Mouse (Mus musculus) olfactory bulb, adult 2 months (tissue): ENCODE results near the gene Dcun1d2. TPM values are rescaled to one million over a fixed set of nuclear protein-coding genes. Genes with fewer than 3 reads are reported as not detected.
A peak's percentile ranks its signal among the peaks of the same experiment; 100 is the strongest.

Experiments
- H3K27ac ChIP-seq: fragments of 200-500 bp; 2 replicates; pipeline ENCODE4 v1.5.1; 2012; ENCODE audit warnings: low read depth, low read length; ENCODE audit not compliant: insufficient read depth
- H3K4me1 ChIP-seq: fragments of 200-500 bp; 2 replicates; pipeline ENCODE4 v1.6.1; 2012; ENCODE audit warnings: low read length; ENCODE audit not compliant: control insufficient read depth, insufficient read depth
- H3K4me3 ChIP-seq: fragments of 200-500 bp; 2 replicates; pipeline ENCODE4 v1.5.1; 2012; ENCODE audit warnings: mild to moderate bottlenecking, low read depth, low read length, moderate library complexity; ENCODE audit not compliant: insufficient read depth
- CTCF ChIP-seq: fragments of 200-500 bp; IDR thresholded peaks from 2 replicates; pipeline ENCODE4 v1.5.1; 2012; ENCODE audit warnings: low read depth, mild to moderate bottlenecking, low read length, moderate library complexity; ENCODE audit not compliant: insufficient read depth
- POLR2A ChIP-seq: fragments of 200-500 bp; IDR thresholded peaks from 2 replicates; pipeline ENCODE4 v1.6.1; 2012; ENCODE audit warnings: mild to moderate bottlenecking, low read depth, low read length, moderate library complexity; ENCODE audit not compliant: insufficient read depth
- WGBS: fragments of 180-500 bp; shearing (Covaris S2); methylation state at CpG from one replicate; pipeline ENCODE4 v1.1.7; 2018; 5-methylcytosine and 5-hydroxymethylcytosine counted together
- polyA plus RNA-seq: library from polyadenylated mRNA; stranded (reverse); fragments of >200 nt; gene quantifications from 2 replicates; pipeline ENCODE4 v1.2.4, GENCODE M21; 2012; ENCODE audit warnings: low replicate concordance; ENCODE audit not compliant: missing spikeins, insufficient read depth, insufficient read length

Dcun1d2 gene
- polyA plus RNA-seq, 1 experiment, result not detected

DNA sequence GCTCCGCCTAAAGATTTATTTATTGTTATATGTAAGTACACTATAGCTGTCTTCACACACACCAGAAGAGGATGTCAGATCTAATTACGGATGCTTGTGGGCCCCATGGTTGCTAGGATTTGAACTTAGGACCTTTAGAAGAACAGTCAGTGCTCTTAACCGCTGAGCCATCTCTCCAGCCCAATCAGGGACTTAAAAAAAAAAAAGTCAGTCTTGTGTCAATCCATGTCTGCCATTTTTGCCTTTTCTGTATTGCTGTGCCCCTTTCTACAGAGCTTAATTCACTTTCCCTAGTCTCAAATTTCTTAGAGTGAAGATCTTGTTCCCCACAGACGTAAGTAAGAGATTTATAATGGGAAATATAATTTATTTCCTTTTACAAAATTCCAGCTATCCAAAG is 69.5 kb downstream of the Dcun1d2 start:
- TF ChIP-seq CTCF, result no peak
- no peak for TF ChIP-seq POLR2A
- H3K4me1 ChIP-seq, result peaks cover 4% of the 10 kb centered on the region
- 90% methylated on average over 4 of the region's 4 CpGs for WGBS
- H3K27ac ChIP-seq, result no peak overlapping the region
- H3K4me3 ChIP-seq, result no peak overlapping the region

DNA sequence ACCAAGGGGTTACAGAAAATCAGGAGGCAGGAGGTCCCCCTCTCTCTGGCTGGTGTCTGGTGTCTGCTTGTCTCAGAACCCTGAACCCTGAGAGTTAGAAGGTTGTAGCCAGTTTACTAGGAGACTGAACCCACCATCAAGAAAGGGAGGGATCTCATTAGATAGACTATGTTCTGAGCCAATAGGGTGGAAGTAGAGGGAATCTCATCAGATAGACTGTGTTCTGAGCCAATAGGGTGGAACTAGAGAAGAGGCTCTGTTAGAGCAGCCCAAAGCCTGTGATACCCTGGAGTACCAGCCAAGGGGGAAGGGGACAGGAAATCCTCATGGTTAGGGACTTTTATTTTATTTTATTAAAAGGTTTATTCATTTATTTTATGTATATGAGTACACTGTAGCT is 69.9 kb downstream of the Dcun1d2 start:
- Histone ChIP-seq H3K4me1 (peaks cover 8% of the 10 kb centered on the region), H3K4me3 (no peak overlapping the region), H3K27ac (no peak overlapping the region)
- TF ChIP-seq CTCF (no peak), POLR2A (no peak)

DNA sequence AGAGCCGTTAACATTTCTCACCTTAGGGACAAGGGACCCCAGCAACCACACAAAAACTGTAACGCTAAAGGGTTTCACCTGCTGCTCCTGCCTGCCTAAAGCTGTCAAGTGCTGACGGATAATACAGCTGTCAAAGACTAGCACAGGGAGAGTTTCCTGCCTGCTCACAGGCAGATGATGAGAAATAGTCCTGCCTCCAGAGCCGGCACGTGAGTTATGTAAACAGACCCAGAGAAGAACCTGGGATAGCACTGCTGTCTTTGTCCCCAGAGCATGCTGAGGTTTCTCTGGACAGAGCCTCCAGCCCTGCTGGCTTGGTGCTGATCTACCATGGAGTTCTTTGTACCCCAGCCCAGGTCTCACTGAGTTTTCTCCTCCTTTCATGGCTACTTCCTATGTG is 70.8 kb downstream of the Dcun1d2 start:
- no peak for TF ChIP-seq POLR2A
- TF ChIP-seq CTCF, result no peak
- 70% methylated on average over 5 of the region's 5 CpGs for WGBS
- peaks cover 13% of the 10 kb centered on the region for H3K4me1 ChIP-seq
- H3K4me3 ChIP-seq, result no peak overlapping the region
- no peak overlapping the region for H3K27ac ChIP-seq

DNA sequence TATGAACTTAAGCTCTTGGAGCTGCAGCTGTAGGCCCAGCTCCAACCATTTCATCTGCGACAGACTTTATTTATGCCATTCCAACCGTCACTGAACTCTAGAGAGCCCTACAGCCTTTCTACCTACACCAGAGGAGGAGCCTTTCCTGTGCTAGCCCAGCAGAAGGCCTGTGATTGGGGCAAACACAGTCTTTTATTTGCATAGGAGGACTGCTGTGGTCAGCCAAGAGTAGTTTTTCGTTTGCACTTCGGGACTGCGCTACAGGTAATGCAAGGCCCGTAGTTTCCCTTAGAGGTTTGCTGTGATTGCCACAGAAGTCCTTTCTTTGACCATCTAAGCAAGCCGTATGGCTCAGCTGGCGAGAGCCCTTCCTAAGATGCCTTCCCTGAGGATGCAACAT is 71.5 kb downstream of the Dcun1d2 start:
- Histone ChIP-seq H3K27ac (no peak overlapping the region), H3K4me1 (peaks cover 13% of the 10 kb centered on the region), H3K4me3 (no peak overlapping the region)
- TF ChIP-seq POLR2A (no peak), CTCF (no peak)
- 86% methylated on average over 8 of the region's 8 CpGs for WGBS

DNA sequence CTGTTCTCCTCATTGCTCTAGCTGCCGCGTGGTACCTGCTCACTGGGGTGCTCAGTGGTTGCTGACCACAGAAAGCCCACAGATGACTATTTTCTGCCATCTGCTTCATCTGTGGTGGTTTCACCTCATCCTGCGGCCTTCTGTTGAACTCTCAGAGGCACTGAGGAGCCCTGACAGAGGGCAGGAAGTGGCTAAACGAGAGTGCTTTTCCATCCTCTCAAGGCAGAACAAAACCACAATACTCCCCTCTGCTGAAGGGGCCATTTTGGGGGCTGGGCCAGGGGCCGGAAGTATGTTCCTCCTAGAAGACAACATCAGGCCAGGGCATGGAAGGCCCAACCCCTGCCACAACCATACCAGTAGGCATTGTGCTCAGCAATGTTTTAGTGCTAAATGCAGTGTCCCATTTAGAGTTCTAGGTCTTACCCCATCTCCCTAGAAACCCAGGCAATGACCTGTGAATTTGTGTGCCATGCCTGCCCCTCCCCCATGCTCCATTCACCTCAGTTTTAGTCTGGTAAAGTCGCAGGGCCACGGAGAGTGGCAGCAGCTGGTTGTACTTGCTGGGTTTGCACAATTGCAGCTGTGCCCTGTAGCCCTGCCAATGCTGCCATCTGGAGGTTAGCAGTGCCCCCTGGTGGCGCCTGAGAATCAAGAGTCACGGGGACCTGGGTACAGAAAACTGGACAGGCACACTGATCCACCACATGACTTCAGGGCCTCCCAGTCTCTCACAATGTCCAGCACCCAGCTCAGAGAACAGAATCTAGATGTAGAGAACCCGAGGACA is 74.3 kb downstream of the Dcun1d2 start:
- no peak for TF ChIP-seq POLR2A
- TF ChIP-seq CTCF, result peak; percentile 66
- 25% methylated on average over 10 of the region's 10 CpGs for WGBS
- Histone ChIP-seq H3K27ac (no peak overlapping the region), H3K4me3 (no peak overlapping the region), H3K4me1 (peaks cover 19% of the 10 kb centered on the region)

DNA sequence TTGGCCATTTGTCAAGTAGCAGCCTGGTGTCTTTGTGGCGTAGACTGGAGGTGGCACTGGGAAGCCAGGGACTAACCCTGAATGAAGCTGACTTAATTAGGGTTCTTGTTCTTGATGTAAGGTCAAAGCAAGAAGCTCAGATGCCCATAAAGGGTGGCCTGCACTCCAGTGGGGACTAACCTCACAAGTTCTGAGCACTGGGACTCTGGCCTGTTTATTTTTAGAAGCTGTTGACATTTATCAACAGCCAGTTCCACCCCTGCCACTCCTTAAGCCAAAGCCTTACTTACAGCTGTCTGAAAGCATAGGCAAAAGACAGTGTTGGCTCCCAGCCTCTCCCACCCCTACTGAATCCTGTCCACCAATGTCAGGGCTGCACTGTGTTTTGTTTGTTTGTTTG is 78.2 kb downstream of the Dcun1d2 start:
- 59% methylated on average over 1 of the region's 1 CpGs for WGBS
- Histone ChIP-seq H3K4me3 (no peak overlapping the region), H3K4me1 (peaks cover 19% of the 10 kb centered on the region), H3K27ac (peak overlapping the region; percentile 48; the same call in 1 of the 2 replicates)
- TF ChIP-seq POLR2A (no peak), CTCF (no peak)

DNA sequence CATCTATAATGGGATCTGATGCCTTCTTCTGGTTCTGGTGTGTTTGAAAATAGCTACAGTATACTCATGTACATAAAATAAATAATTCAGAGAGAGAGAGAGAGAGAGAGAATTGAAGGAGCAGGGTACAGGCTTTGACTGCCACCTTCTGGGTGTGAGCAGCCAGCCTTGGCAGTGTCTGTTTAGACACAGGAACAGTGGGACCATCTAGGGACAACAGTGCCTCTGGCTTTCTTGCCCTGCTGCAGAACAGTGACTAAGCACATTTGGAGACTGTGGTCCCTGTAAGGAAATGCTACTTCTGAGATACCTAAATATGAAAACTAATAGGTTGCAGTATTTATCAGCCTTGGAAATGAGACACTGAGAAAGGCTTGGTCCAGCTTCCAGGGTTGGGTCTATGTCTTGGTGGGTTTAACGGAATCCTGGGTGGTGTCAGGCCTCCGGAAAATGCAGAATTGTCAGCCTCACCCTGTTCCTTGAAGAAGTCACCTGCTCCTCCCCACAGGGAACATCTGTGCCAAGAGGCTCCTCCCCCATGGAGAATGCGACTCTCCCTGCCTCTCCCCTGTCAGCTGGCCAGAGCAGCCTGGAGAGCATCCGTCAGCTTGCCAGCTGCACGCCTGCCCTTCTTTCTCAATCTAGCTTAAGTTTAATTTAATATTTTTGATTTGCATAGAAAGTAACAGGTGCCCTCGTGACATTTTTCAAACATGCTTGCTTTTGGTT is 79.1 kb downstream of the Dcun1d2 start:
- WGBS, result 45% methylated on average over 6 of the region's 6 CpGs
- TF ChIP-seq CTCF (no peak), POLR2A (no peak)
- H3K27ac ChIP-seq, result no peak overlapping the region

DNA sequence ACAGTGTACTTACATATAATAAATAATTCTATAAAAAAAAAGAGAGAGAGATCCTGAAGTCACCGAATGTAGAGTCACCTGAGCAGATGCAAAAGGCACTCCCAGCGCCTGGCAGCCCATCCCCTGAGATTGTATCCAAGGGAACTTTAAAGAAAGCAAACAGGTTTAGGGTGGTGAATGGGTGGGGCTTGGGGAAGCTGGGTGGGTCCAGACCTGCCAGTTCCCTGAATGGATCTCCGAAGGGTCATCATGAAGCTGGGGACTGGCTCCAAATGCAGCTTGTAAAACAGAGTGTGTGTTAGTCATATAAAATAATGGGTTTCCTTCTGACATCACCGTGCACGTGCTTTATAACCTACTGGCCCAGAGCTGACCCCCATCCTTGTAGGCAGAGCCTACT is 81.6 kb downstream of the Dcun1d2 start:
- Histone ChIP-seq H3K4me3 (no peak overlapping the region), H3K4me1 (peaks cover 6% of the 10 kb centered on the region), H3K27ac (no peak overlapping the region)
- no peak for TF ChIP-seq CTCF
- TF ChIP-seq POLR2A, result no peak
- 57% methylated on average over 5 of the region's 5 CpGs for WGBS

More for the DNA sequence above, 79.1 kb downstream of the Dcun1d2 start:
- H3K4me3 ChIP-seq, result no peak overlapping the region
- peaks cover 18% of the 10 kb centered on the region for H3K4me1 ChIP-seq

Other genes with a start within 250 kb of the Dcun1d2 start
- gene Proz, start 227.2 kb downstream of the Dcun1d2 start, polyA plus RNA-seq, result not detected in 2 replicates
- not detected in 2 replicates for gene Pcid2, start 182.7 kb downstream of the Dcun1d2 start, polyA plus RNA-seq
- 235 TPM in 1 of 2 replicates, not detected in the other for gene Cul4a, start 182.5 kb downstream of the Dcun1d2 start, polyA plus RNA-seq
- gene Lamp1, start 129.0 kb downstream of the Dcun1d2 start, polyA plus RNA-seq, result 207 TPM in 1 of 2 replicates, not detected in the other
- gene Grtp1, start 87.5 kb downstream of the Dcun1d2 start, polyA plus RNA-seq, result not detected in 2 replicates
- gene Adprhl1, start 34.0 kb downstream of the Dcun1d2 start, polyA plus RNA-seq, result not detected in 2 replicates
- gene Tmco3, start 59 bp upstream of the Dcun1d2 start, polyA plus RNA-seq, result not detected in 2 replicates
- gene Tfdp1, start 50.6 kb upstream of the Dcun1d2 start, polyA plus RNA-seq, result not detected in 2 replicates
- not detected in 2 replicates for gene Atp4b, start 108.7 kb upstream of the Dcun1d2 start, polyA plus RNA-seq
- not detected in 2 replicates for gene Grk1, start 117.0 kb upstream of the Dcun1d2 start, polyA plus RNA-seq
- not detected in 2 replicates for gene Tmem255b, start 147.1 kb upstream of the Dcun1d2 start, polyA plus RNA-seq
- gene Gas6, start 206.4 kb upstream of the Dcun1d2 start, polyA plus RNA-seq, result not detected in 2 replicates